Mouse (Mus musculus): Measurements from ENCODE around the gene Larp6. TPM values are rescaled to one million over a fixed set of nuclear protein-coding genes. Genes with fewer than 3 reads are reported as not detected.

Gene Larp6
- polyA plus RNA-seq, 1 experiment from 2014 or later: 3.4 TPM

GRCm38 (mm10) chr9:60769711-60770111 lies 56.9 kb downstream of the Larp6 start:
- no peak overlapping the region for H3K4me2 ChIP-seq (replicated peaks)
- no peak for ATAC-seq (ENCODE audit: low FRiP score, low read depth)
- no peaks in the 10 kb centered on the region for H3K9me3 ChIP-seq

GRCm38 (mm10) chr9:60773713-60774112 lies 60.9 kb downstream of the Larp6 start:
- ATAC-seq (ENCODE audit: low FRiP score, low read depth): no peak

More at GRCm38 (mm10) chr9:60769711-60770111, 56.9 kb downstream of the Larp6 start:
- Histone ChIP-seq H3K9ac (no peak overlapping the region), H3K36me3 (no peaks in the 10 kb centered on the region), H3K27me3 (no peaks in the 10 kb centered on the region), H3K27ac (no peak overlapping the region), H3K4me3 (no peak overlapping the region), H3K4me1 (peaks cover 18% of the 10 kb centered on the region)
- whole genome bisulfite sequencing: 63% methylated on average over 6 of the region's 6 CpGs

DNA sequence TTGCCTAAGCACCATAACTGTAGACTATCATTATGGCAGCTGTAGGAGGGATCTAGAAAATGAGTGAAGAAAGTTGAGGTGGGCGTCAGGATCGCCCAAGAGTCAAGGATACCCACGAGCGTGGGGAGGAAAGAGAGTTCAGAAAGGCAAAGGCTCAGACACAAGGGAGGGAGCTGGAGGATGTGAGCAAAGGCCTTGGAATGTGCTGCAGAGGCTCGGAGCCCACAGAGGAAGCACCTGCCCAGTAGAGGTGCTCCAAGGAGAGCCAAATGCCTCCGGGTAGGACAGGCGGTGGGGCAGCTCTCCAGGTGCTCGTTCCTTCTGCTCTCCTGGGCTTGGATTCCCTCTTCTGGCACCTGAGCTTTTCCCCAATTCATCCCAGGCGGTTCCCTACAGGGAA lies 64.1 kb downstream of the Larp6 start:
- peaks cover 2% of the 10 kb centered on the region; the same call in 1 of the 2 replicates for H3K4me1 ChIP-seq
- no peak overlapping the region for H3K9ac ChIP-seq
- no peak overlapping the region for H3K27ac ChIP-seq
- no peak for ATAC-seq (ENCODE audit: low FRiP score, low read depth)
- no peaks in the 10 kb centered on the region for H3K27me3 ChIP-seq
- H3K4me2 ChIP-seq (replicated peaks): no peak overlapping the region
- 85% methylated on average over 9 of the region's 9 CpGs for WGBS
- no peak overlapping the region for H3K4me3 ChIP-seq
- no peaks in the 10 kb centered on the region for H3K9me3 ChIP-seq
- no peaks in the 10 kb centered on the region for H3K36me3 ChIP-seq

More at GRCm38 (mm10) chr9:60773713-60774112, 60.9 kb downstream of the Larp6 start:
- Histone ChIP-seq H3K4me1 (peaks cover 13% of the 10 kb centered on the region), H3K4me2 (replicated peaks) (no peak overlapping the region), H3K36me3 (no peaks in the 10 kb centered on the region), H3K27me3 (no peaks in the 10 kb centered on the region), H3K4me3 (no peak overlapping the region), H3K9ac (no peak overlapping the region), H3K27ac (no peak overlapping the region), H3K9me3 (no peaks in the 10 kb centered on the region)
- WGBS: 89% methylated on average over 2 of the region's 2 CpGs

GRCm38 (mm10) chr9:60782057-60782789 lies 69.4 kb downstream of the Larp6 start:
- no peak for ATAC-seq (ENCODE audit: low FRiP score, low read depth)
- H3K4me1 ChIP-seq: peaks cover 2% of the 10 kb centered on the region; the same call in 1 of the 2 replicates
- no peak overlapping the region for H3K4me2 ChIP-seq (replicated peaks)
- H3K36me3 ChIP-seq: no peaks in the 10 kb centered on the region
- WGBS: 85% methylated on average over 9 of the region's 9 CpGs
- no peak overlapping the region for H3K9ac ChIP-seq
- no peak overlapping the region for H3K4me3 ChIP-seq
- no peak overlapping the region for H3K27ac ChIP-seq
- no peaks in the 10 kb centered on the region for H3K27me3 ChIP-seq
- H3K9me3 ChIP-seq: no peaks in the 10 kb centered on the region

- Histone ChIP-seq H3K4me3 (no peak overlapping the region), H3K27me3 (no peaks in the 10 kb centered on the region), H3K27ac (no peak overlapping the region), H3K4me1 (no peaks in the 10 kb centered on the region), H3K36me3 (no peaks in the 10 kb centered on the region), H3K9ac (no peak overlapping the region), H3K9me3 (no peaks in the 10 kb centered on the region), H3K4me2 (replicated peaks) (no peak overlapping the region)
- 59% methylated on average over 4 of the region's 4 CpGs for WGBS
- ATAC-seq (ENCODE audit: low FRiP score, low read depth): no peak
Observed at GRCm38 (mm10) chr9:60785069-60785468, 72.3 kb downstream of the Larp6 start.

GRCm38 (mm10) chr9:60787517-60788110 lies 74.8 kb downstream of the Larp6 start:
- ATAC-seq (ENCODE audit: low FRiP score, low read depth): no peak
- Histone ChIP-seq H3K4me2 (replicated peaks) (no peak overlapping the region), H3K9ac (no peak overlapping the region), H3K4me3 (no peak overlapping the region), H3K27me3 (no peaks in the 10 kb centered on the region), H3K36me3 (no peaks in the 10 kb centered on the region), H3K9me3 (no peaks in the 10 kb centered on the region), H3K4me1 (no peaks in the 10 kb centered on the region), H3K27ac (no peak overlapping the region)
- 8% methylated on average over 2 of the region's 2 CpGs for WGBS

Other genes starting within 250 kb of the Larp6 start
- gene Thsd4, start 190.9 kb upstream of the Larp6 start, polyA plus RNA-seq (2015; fragmentation: Nextera tagmentation; extraction: Ambion mirVana): 29.4 and 30.5 TPM in 2 replicates
- gene Lrrc49, start 24.8 kb upstream of the Larp6 start, polyA plus RNA-seq (2015; fragmentation: Nextera tagmentation; extraction: Ambion mirVana): 16.5 and 16.9 TPM in 2 replicates
- gene Uaca, start 81.6 kb downstream of the Larp6 start, polyA plus RNA-seq (2015; fragmentation: Nextera tagmentation; extraction: Ambion mirVana): 29.6 and 31.4 TPM in 2 replicates

All from limb, embryonic 13.5 days (tissue).